Comparison of ENCODE assay signal across 13 mouse cellular contexts in the genomic region with DNA sequence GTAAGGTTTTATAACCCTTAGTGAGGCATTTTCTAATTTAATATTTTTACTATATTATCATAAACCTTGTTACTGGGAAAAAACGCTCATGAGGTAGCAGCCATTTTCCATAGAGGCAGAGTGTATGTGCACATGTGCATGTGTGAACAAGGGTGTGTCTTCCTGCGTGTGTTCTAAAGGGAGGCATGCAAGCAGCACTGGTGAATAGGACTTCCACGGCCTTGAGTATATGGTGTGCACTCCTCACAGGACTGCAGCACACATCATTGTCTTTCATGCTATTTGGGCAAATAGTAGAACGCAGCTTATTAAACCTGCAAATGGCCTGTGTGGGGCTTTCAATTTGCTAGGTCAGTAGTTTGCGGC.
"Had no signal": no experiment of that assay in that cellular context is flagged by ENCODE, and none has a peak within 500 bp of the region (broad histone marks: within the 10 kb centered on the region; RNA-seq: fewer than 3 reads in every experiment).

No protein-coding gene starts in this region.

- H3K36me3 ChIP-seq: midbrain, embryonic 12.5 days; midbrain, embryonic 15.5 days had no signal

- ATAC-seq: midbrain, embryonic 15.5 days had no signal

- H3K9ac ChIP-seq: kidney, embryonic 15.5 days; liver, embryonic 13.5 days; midbrain, embryonic 12.5 days; midbrain, embryonic 15.5 days had no signal

- H3K27ac ChIP-seq: kidney, embryonic 15.5 days; left cerebral cortex, adult 2 months; liver, embryonic 13.5 days had no signal

- H3K9me3 ChIP-seq: kidney, embryonic 15.5 days; liver, embryonic 13.5 days; midbrain, embryonic 12.5 days; midbrain, embryonic 15.5 days had no signal

- H3K4me3 ChIP-seq: kidney, embryonic 15.5 days; left cerebral cortex, adult 2 months; liver, embryonic 13.5 days; midbrain, embryonic 12.5 days; midbrain, embryonic 15.5 days; myocyte had no signal

- DNase-seq: kidney, postnatal 10 days; layer of hippocampus, postnatal 36 days; liver, embryonic 13.5 days; lung, adult 2 months; lung, postnatal 14 days; lung, postnatal 4 days; thymus, adult 18-20 months; thymus, postnatal 36 days had no signal

- H3K4me2 ChIP-seq: kidney, embryonic 15.5 days; liver, embryonic 13.5 days; midbrain, embryonic 12.5 days; midbrain, embryonic 15.5 days had no signal

- H3K27me3 ChIP-seq: kidney, embryonic 15.5 days; liver, embryonic 13.5 days; midbrain, embryonic 12.5 days; midbrain, embryonic 15.5 days had no signal
